ENCODE assay signal across 14 mouse cellular contexts in genomic region chr11:120256543-120256942, GRCm38 (mm10). TPM values are rescaled to one million over a fixed set of nuclear protein-coding genes. Genes with fewer than 3 reads are reported as not detected.
DNase-seq lines count a peak whose midpoint lies in the region; ATAC-seq lines count a peak whose summit lies in the region.
"Had no signal": no experiment of that assay in that cellular context is flagged by ENCODE, and none has a peak within 500 bp of the region (broad histone marks: within the 10 kb centered on the region; RNA-seq: fewer than 3 reads in every experiment).

No protein-coding gene starts in this region.

- H3K9ac ChIP-seq in forebrain, embryonic 16.5 days (replicated peaks; ENCODE audit: low read depth, low read length), result no peak overlapping the region
- peak overlapping the region; percentile 12; the same call in 1 of the 2 replicates for H3K9ac ChIP-seq in kidney, embryonic 14.5 days (ENCODE audit: low read depth, low read length)
- H3K9ac ChIP-seq in heart, embryonic 13.5 days, result 0 out of 2 replicates have a peak overlapping the region, but pooled peaks have one; percentile 13
- H3K9ac ChIP-seq: forebrain, postnatal 0 days; liver, embryonic 13.5 days had no signal

- no peak for ATAC-seq in forebrain, embryonic 16.5 days
- no peak for ATAC-seq in kidney, embryonic 14.5 days (ENCODE audit: low FRiP score, low TSS enrichment)
- ATAC-seq in heart, embryonic 13.5 days (ENCODE audit: extremely low read depth, insufficient number of reproducible peaks, low FRiP score, low TSS enrichment), result no peak
- ATAC-seq: forebrain, postnatal 0 days had no signal

- no peak overlapping the region for H3K4me2 ChIP-seq in forebrain, embryonic 16.5 days (ENCODE audit: low read length)
- no peak overlapping the region for H3K4me2 ChIP-seq in kidney, embryonic 14.5 days (replicated peaks; ENCODE audit: low read depth, low read length)
- H3K4me2 ChIP-seq in heart, embryonic 13.5 days, result no peak overlapping the region
- H3K4me2 ChIP-seq: liver, embryonic 13.5 days had no signal

- H3K27me3 ChIP-seq in forebrain, embryonic 10.5 days (ENCODE audit: poor library complexity, severe bottlenecking), result no peaks in the 10 kb centered on the region
- no peaks in the 10 kb centered on the region for H3K27me3 ChIP-seq in forebrain, embryonic 16.5 days (replicated peaks; ENCODE audit: control insufficient read depth, insufficient read depth, low read length)
- H3K27me3 ChIP-seq in kidney, embryonic 14.5 days (ENCODE audit: control insufficient read depth, insufficient read depth, low read length), result no peaks in the 10 kb centered on the region
- H3K27me3 ChIP-seq in heart, embryonic 13.5 days (replicated peaks), result no peaks in the 10 kb centered on the region; the same call in 1 of the 2 replicates
- H3K27me3 ChIP-seq: liver, embryonic 13.5 days had no signal

- peaks cover 69% of the 10 kb centered on the region for H3K36me3 ChIP-seq in forebrain, embryonic 10.5 days (replicated peaks)
- H3K36me3 ChIP-seq in forebrain, embryonic 16.5 days (ENCODE audit: control insufficient read depth, insufficient read depth), result no peaks in the 10 kb centered on the region
- H3K36me3 ChIP-seq in kidney, embryonic 14.5 days (ENCODE audit: control insufficient read depth, insufficient read depth, low read length), result peaks cover 12% of the 10 kb centered on the region; the same call in 1 of the 2 replicates
- 0 out of 2 replicates have a peak, but pooled peaks cover 6% of the 10 kb centered on the region for H3K36me3 ChIP-seq in heart, embryonic 13.5 days
- H3K36me3 ChIP-seq: liver, embryonic 13.5 days had no signal

- H3K4me3 ChIP-seq in forebrain, embryonic 10.5 days, result 0 out of 2 replicates have a peak overlapping the region, but pooled peaks have one; percentile 3
- H3K4me3 ChIP-seq in forebrain, embryonic 16.5 days (replicated peaks; ENCODE audit: low read length), result no peak overlapping the region
- H3K4me3 ChIP-seq in kidney, embryonic 14.5 days (ENCODE audit: low read length), result no peak overlapping the region
- H3K4me3 ChIP-seq in heart, embryonic 13.5 days, result no peak overlapping the region
- H3K4me3 ChIP-seq: left cerebral cortex, adult 2 months; liver, embryonic 13.5 days had no signal

- peaks cover 99% of the 10 kb centered on the region for H3K4me1 ChIP-seq in forebrain, embryonic 10.5 days
- peaks cover 94% of the 10 kb centered on the region for H3K4me1 ChIP-seq in forebrain, embryonic 16.5 days (replicated peaks; ENCODE audit: control insufficient read depth, insufficient read depth, low read length)
- peaks cover 74% of the 10 kb centered on the region for H3K4me1 ChIP-seq in kidney, embryonic 14.5 days (ENCODE audit: control insufficient read depth, insufficient read depth, low read length)
- peaks cover 94% of the 10 kb centered on the region for H3K4me1 ChIP-seq in heart, embryonic 13.5 days

- WGBS in forebrain, embryonic 10.5 days, result 61% methylated on average over 10 of the region's 10 CpGs
- WGBS in forebrain, embryonic 16.5 days, result 68% methylated on average over 9 of the region's 10 CpGs
- 55% methylated on average over 10 of the region's 10 CpGs for WGBS in kidney, embryonic 14.5 days
- WGBS in heart, embryonic 13.5 days, result 55% methylated on average over 10 of the region's 10 CpGs

- peak overlapping the region; percentile 75 for H3K27ac ChIP-seq in forebrain, embryonic 10.5 days
- H3K27ac ChIP-seq in forebrain, embryonic 16.5 days (ENCODE audit: low read length), result no peak overlapping the region
- H3K27ac ChIP-seq in kidney, embryonic 14.5 days (ENCODE audit: low read depth, low read length), result no peak overlapping the region
- H3K27ac ChIP-seq in heart, embryonic 13.5 days (replicated peaks), result no peak overlapping the region
- H3K27ac ChIP-seq: kidney, postnatal 0 days; left cerebral cortex, adult 2 months; liver, embryonic 13.5 days had no signal

- no peaks in the 10 kb centered on the region for H3K9me3 ChIP-seq in forebrain, embryonic 10.5 days
- no peaks in the 10 kb centered on the region for H3K9me3 ChIP-seq in forebrain, embryonic 16.5 days (ENCODE audit: control insufficient read depth, low read length)
- H3K9me3 ChIP-seq in kidney, embryonic 14.5 days (ENCODE audit: control insufficient read depth, low read length), result no peaks in the 10 kb centered on the region
- no peaks in the 10 kb centered on the region for H3K9me3 ChIP-seq in heart, embryonic 13.5 days
- H3K9me3 ChIP-seq: liver, embryonic 13.5 days had no signal

- DNase-seq in forebrain, embryonic 10.5 days (ENCODE audit: extremely low spot score, low spot score), result no peak
- no peak for DNase-seq in kidney, adult 18-20 months
- peak; percentile 84 for DNase-seq in NIH3T3 (ENCODE audit: low read depth)
- DNase-seq in spleen, adult 12 weeks (ENCODE audit: low spot score), result no peak
- no peak for DNase-seq in thymus, postnatal 0 days (ENCODE audit: low spot score)
- DNase-seq: cerebellum, adult 18-20 months; liver, embryonic 13.5 days; spleen, adult 18-20 months had no signal

RNA-seq across cellular contexts. Expression of gene Bahcc1, which starts 23.8 kb away (rescaled TPM):
- 13.7 and 16.1 TPM in 2 replicates for polyA plus RNA-seq in forebrain, embryonic 10.5 days (2016; fragmentation: Nextera tagmentation; extraction: Ambion mirVana)
- polyA plus RNA-seq in forebrain, embryonic 16.5 days (2015; fragmentation: Nextera tagmentation; extraction: Ambion mirVana), result 14.5 and 14.8 TPM in 2 replicates
- polyA plus RNA-seq in kidney, embryonic 14.5 days (2014; fragmentation: Nextera tagmentation; extraction: Ambion mirVana), result 20.3 and 27.2 TPM in 2 replicates
- polyA plus RNA-seq in heart, embryonic 13.5 days (2015; fragmentation: Nextera tagmentation; extraction: Ambion mirVana), result 4.4 and 5.2 TPM in 2 replicates
- polyA plus RNA-seq in thymus, postnatal 0 days (2015; fragmentation: Nextera tagmentation; extraction: Ambion mirVana), result 3.3 and 4.6 TPM in 2 replicates
